Mouse (Mus musculus) cortical plate, adult 2 months (tissue): Measurements from ENCODE around the gene Hist1h2bg.

ENCODE experiments used
- CTCF ChIP-seq: fragments of 200-500 bp; IDR thresholded peaks from 2 replicates; pipeline ENCODE4 v1.5.1; 2011; ENCODE audit warnings: mild to moderate bottlenecking, control low read depth, low read length; ENCODE audit not compliant: insufficient read depth; ENCODE audit errors: extremely low read depth
- POLR2A ChIP-seq: fragments of 200-500 bp; IDR thresholded peaks from 2 replicates; pipeline ENCODE4 v1.6.1; 2011; ENCODE audit warnings: mild to moderate bottlenecking, low read length, control low read depth; ENCODE audit not compliant: insufficient read depth; ENCODE audit errors: extremely low read depth

DNA sequence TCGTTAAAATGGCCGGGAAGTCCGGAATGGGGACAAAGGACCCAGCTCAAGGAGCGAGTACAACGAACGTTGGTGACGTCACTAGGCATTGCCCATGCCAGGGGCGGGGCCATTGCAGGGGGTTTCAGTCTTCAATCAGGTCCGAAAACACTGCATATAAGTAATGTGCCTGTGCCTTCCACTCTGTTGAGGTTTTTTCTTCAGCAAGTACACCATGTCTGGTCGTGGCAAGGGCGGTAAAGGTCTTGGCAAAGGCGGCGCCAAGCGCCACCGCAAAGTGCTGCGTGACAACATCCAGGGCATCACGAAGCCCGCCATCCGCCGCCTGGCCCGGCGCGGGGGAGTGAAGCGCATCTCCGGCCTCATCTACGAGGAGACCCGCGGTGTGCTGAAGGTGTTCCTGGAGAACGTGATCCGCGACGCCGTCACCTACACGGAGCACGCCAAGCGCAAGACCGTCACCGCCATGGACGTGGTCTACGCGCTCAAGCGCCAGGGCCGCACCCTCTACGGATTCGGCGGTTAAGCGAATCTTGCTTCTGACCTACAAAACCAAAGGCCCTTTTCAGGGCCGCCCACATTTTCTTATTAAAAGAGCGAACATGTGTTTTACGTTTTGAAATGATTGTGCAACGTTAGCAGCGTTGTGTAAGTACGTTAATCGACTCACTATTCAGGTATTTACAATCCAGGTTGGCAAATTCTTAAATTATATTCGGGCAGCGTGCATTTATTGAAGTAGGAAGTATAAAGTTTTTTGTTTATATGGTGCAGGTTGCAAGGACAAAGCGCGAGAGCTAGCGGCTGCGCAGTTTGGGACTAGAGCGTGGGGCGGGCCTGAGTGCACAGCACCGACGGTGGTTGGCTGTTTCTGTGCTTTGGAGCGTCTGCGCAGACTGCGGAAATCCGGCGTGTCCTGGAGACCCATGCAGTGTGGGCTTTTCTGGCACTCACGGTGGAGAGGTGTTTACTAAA is 40.0 kb upstream of the Hist1h2bg start, which contains the start of gene Hist1h4h:
- TF ChIP-seq CTCF, result no peak
- peak; percentile 99 for TF ChIP-seq POLR2A
